Mouse (Mus musculus) lung, adult 2 months (tissue): ENCODE data around the gene Kcnq5.

ENCODE experiments used
- CTCF ChIP-seq: fragments of 200-500 bp; IDR thresholded peaks from 2 replicates; pipeline ENCODE4 v1.5.1; 2011; ENCODE audit warnings: mild to moderate bottlenecking, low read length, control low read depth; ENCODE audit not compliant: insufficient read depth
- POLR2A ChIP-seq: fragments of 200-500 bp; IDR thresholded peaks from 2 replicates; pipeline ENCODE4 v1.6.1; 2011; ENCODE audit warnings: low read depth, mild to moderate bottlenecking, control low read depth, low read length, borderline replicate concordance; ENCODE audit errors: extremely low read depth

DNA sequence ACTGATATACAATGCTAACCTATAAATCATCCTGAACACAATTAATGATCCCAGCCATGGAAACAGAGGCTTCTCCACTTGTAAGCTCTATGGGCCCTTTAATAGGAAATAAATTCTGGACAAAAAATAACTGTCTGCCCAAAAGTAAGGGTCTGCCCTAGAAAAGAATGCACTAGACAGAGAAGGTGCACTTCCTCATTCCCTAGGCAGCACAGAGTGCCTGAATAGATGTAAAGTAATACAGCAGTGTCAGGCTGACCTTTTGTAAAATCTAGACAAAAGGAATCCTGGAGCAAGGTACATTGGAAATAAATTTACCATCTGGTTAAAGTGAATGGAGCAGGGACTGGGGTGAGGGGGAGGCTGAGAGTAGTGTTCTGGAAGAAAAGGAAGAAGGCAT is 417.8 kb downstream of the Kcnq5 start:
- TF ChIP-seq POLR2A (no peak), CTCF (no peak)
